ENCODE assay signal across 31 mouse cellular contexts in genomic region chr6:36812666-36813515, GRCm38 (mm10). TPM values are rescaled to one million over a fixed set of nuclear protein-coding genes. Genes with fewer than 3 reads are reported as not detected.
DNase-seq lines count a peak whose midpoint lies in the region; ATAC-seq and TF ChIP-seq lines count a peak whose summit lies in the region.
"Had no signal": no experiment of that assay in that cellular context is flagged by ENCODE, and none has a peak within 500 bp of the region (broad histone marks: within the 10 kb centered on the region; RNA-seq: fewer than 3 reads in every experiment).

No protein-coding gene starts in this region.

- H3K4me2 ChIP-seq in kidney, postnatal 0 days (ENCODE audit: low read length): no peak overlapping the region
- no peak overlapping the region for H3K4me2 ChIP-seq in midbrain, embryonic 11.5 days
- no peak overlapping the region for H3K4me2 ChIP-seq in midbrain, embryonic 16.5 days (ENCODE audit: low read length)
- H3K4me2 ChIP-seq in stomach, postnatal 0 days (replicated peaks; ENCODE audit: low read depth): no peak overlapping the region
- H3K4me2 ChIP-seq: forebrain, embryonic 13.5 days; limb, embryonic 12.5 days; liver, embryonic 15.5 days; lung, embryonic 15.5 days; neural tube, embryonic 12.5 days had no signal

- H3K9me3 ChIP-seq in kidney, postnatal 0 days (replicated peaks; ENCODE audit: low read length): no peaks in the 10 kb centered on the region
- no peaks in the 10 kb centered on the region for H3K9me3 ChIP-seq in midbrain, embryonic 11.5 days (ENCODE audit: control insufficient read depth, low read length)
- no peaks in the 10 kb centered on the region for H3K9me3 ChIP-seq in midbrain, embryonic 16.5 days (replicated peaks; ENCODE audit: control insufficient read depth, low read length, poor library complexity, severe bottlenecking)
- no peaks in the 10 kb centered on the region for H3K9me3 ChIP-seq in stomach, postnatal 0 days (ENCODE audit: control insufficient read depth, low read length)
- H3K9me3 ChIP-seq: forebrain, embryonic 13.5 days; G1E; hindbrain, embryonic 10.5 days; limb, embryonic 12.5 days; liver, embryonic 15.5 days; lung, embryonic 15.5 days; neural tube, embryonic 12.5 days had no signal

- no peak for ATAC-seq in kidney, postnatal 0 days (replicated peaks; ENCODE audit: low FRiP score, low read depth)
- no peak for ATAC-seq in midbrain, embryonic 11.5 days (ENCODE audit: low FRiP score)
- ATAC-seq in midbrain, embryonic 16.5 days: no peak
- no peak for ATAC-seq in stomach, postnatal 0 days (ENCODE audit: low FRiP score, low TSS enrichment)
- ATAC-seq: forebrain, embryonic 13.5 days; hindbrain, embryonic 16.5 days had no signal

- TF ChIP-seq CTCF in kidney, postnatal 0 days (IDR thresholded peaks at IDR 0.05; ENCODE audit: low read depth): peak; percentile 40
- TF ChIP-seq CTCF in stomach, postnatal 0 days (IDR thresholded peaks at IDR 0.05; ENCODE audit: low read depth): peak; percentile 28; the same call in 1 of the 2 replicates

- no peaks in the 10 kb centered on the region for H3K27me3 ChIP-seq in kidney, postnatal 0 days (ENCODE audit: insufficient read depth, low read length)
- peaks cover 7% of the 10 kb centered on the region for H3K27me3 ChIP-seq in midbrain, embryonic 11.5 days (ENCODE audit: control insufficient read depth, insufficient read depth, low read length)
- H3K27me3 ChIP-seq in midbrain, embryonic 16.5 days (ENCODE audit: control insufficient read depth, insufficient read depth, low read depth, low read length): no peaks in the 10 kb centered on the region
- no peaks in the 10 kb centered on the region for H3K27me3 ChIP-seq in stomach, postnatal 0 days (ENCODE audit: control insufficient read depth, insufficient read depth, low read length)
- H3K27me3 ChIP-seq: forebrain, embryonic 13.5 days; limb, embryonic 12.5 days; neural tube, embryonic 12.5 days had no signal

- WGBS in kidney, postnatal 0 days: 44% methylated on average over 7 of the region's 7 CpGs
- 84% methylated on average over 7 of the region's 7 CpGs for WGBS in midbrain, embryonic 11.5 days
- WGBS in midbrain, embryonic 16.5 days: 85% methylated on average over 7 of the region's 7 CpGs
- WGBS in stomach, postnatal 0 days: 54% methylated on average over 7 of the region's 7 CpGs

- TF ChIP-seq EP300 in stomach, postnatal 0 days (optimal IDR thresholded peaks at IDR 0.05): no peak

- H3K4me3 ChIP-seq in kidney, postnatal 0 days (replicated peaks; ENCODE audit: low read depth, low read length): no peak overlapping the region
- H3K4me3 ChIP-seq in midbrain, embryonic 11.5 days (ENCODE audit: low read depth, low read length): no peak overlapping the region
- H3K4me3 ChIP-seq in midbrain, embryonic 16.5 days (ENCODE audit: low read depth, low read length): no peak overlapping the region
- no peak overlapping the region for H3K4me3 ChIP-seq in stomach, postnatal 0 days (ENCODE audit: low read depth, low read length)
- H3K4me3 ChIP-seq: forebrain, embryonic 13.5 days; hindbrain, embryonic 10.5 days; limb, embryonic 12.5 days; liver, embryonic 15.5 days; lung, embryonic 15.5 days; myocyte; neural tube, embryonic 12.5 days had no signal

- H3K27ac ChIP-seq in kidney, postnatal 0 days: no peak overlapping the region
- H3K27ac ChIP-seq in midbrain, embryonic 11.5 days (ENCODE audit: low read depth, low read length): no peak overlapping the region
- H3K27ac ChIP-seq in midbrain, embryonic 16.5 days (ENCODE audit: low read length): no peak overlapping the region
- H3K27ac ChIP-seq in stomach, postnatal 0 days (replicated peaks): no peak overlapping the region
- H3K27ac ChIP-seq: forebrain, embryonic 13.5 days; hindbrain, embryonic 10.5 days; limb, embryonic 12.5 days; liver, embryonic 15.5 days; lung, embryonic 15.5 days; macrophage; neural tube, embryonic 12.5 days had no signal

- DNase-seq in kidney, postnatal 0 days (ENCODE audit: low spot score): peak; percentile 32
- DNase-seq in kidney, postnatal 25 days: no peak
- DNase-seq in midbrain, embryonic 11.5 days (ENCODE audit: low spot score, missing footprints): peak; percentile 72
- DNase-seq in NIH3T3 (ENCODE audit: low read depth): peak; percentile 68
- DNase-seq in stomach, postnatal 0 days (ENCODE audit: low spot score): no peak
- DNase-seq in cerebellum, adult 9-11 months: no peak
- DNase-seq: cerebellum, adult 8-10 months; cerebellum, postnatal 36 days; embryo, embryonic 11 days; gastrocnemius, postnatal 14 days; heart, postnatal 14 days; kidney, adult 11 months; kidney, postnatal 36 days; layer of hippocampus, adult 9-11 months; midbrain, embryonic 14.5 days; right cerebral cortex, adult 18-20 months; spleen, adult 18-20 months; thymus, adult 18-20 months; thymus, postnatal 4 days had no signal

- no peaks in the 10 kb centered on the region for H3K4me1 ChIP-seq in kidney, postnatal 0 days (replicated peaks; ENCODE audit: insufficient read depth, low read length)
- H3K4me1 ChIP-seq in midbrain, embryonic 11.5 days (ENCODE audit: control insufficient read depth, insufficient read depth, low read length): peaks cover 7% of the 10 kb centered on the region
- H3K4me1 ChIP-seq in midbrain, embryonic 16.5 days (ENCODE audit: control insufficient read depth, insufficient read depth, low read length): peaks cover 16% of the 10 kb centered on the region
- no peaks in the 10 kb centered on the region; the same call in 1 of the 2 replicates for H3K4me1 ChIP-seq in stomach, postnatal 0 days (replicated peaks; ENCODE audit: control insufficient read depth, insufficient read depth)
- H3K4me1 ChIP-seq: liver, embryonic 15.5 days had no signal

- H3K9ac ChIP-seq in kidney, postnatal 0 days (ENCODE audit: low read depth, low read length): no peak overlapping the region
- H3K9ac ChIP-seq in midbrain, embryonic 11.5 days (ENCODE audit: low read length): no peak overlapping the region
- no peak overlapping the region for H3K9ac ChIP-seq in midbrain, embryonic 16.5 days (ENCODE audit: low read depth, low read length)
- no peak overlapping the region for H3K9ac ChIP-seq in stomach, postnatal 0 days (ENCODE audit: low read length)
- H3K9ac ChIP-seq: forebrain, embryonic 13.5 days; limb, embryonic 12.5 days; liver, embryonic 15.5 days; lung, embryonic 15.5 days; neural tube, embryonic 12.5 days had no signal

- no peaks in the 10 kb centered on the region for H3K36me3 ChIP-seq in kidney, postnatal 0 days (ENCODE audit: insufficient read depth, low read length)
- no peaks in the 10 kb centered on the region for H3K36me3 ChIP-seq in midbrain, embryonic 11.5 days (ENCODE audit: control insufficient read depth, insufficient read depth, low read length)
- no peaks in the 10 kb centered on the region for H3K36me3 ChIP-seq in midbrain, embryonic 16.5 days (ENCODE audit: control insufficient read depth, insufficient read depth, low read length)
- H3K36me3 ChIP-seq in stomach, postnatal 0 days (ENCODE audit: control insufficient read depth, insufficient read depth, low read length): no peaks in the 10 kb centered on the region
- H3K36me3 ChIP-seq: G1E; hindbrain, embryonic 10.5 days; limb, embryonic 12.5 days; liver, embryonic 15.5 days; lung, embryonic 15.5 days; neural tube, embryonic 12.5 days had no signal

RNA-seq across cellular contexts. Expression of gene Ptn, which starts 2.9 kb away (rescaled TPM):
- polyA plus RNA-seq in kidney, postnatal 0 days (2015; fragmentation: Nextera tagmentation; extraction: Ambion mirVana): 449 and 471 TPM in 2 replicates
- 243 and 244 TPM in 2 replicates for polyA plus RNA-seq in midbrain, embryonic 11.5 days (2014; fragmentation: Nextera tagmentation; extraction: Ambion mirVana)
- polyA plus RNA-seq in midbrain, embryonic 16.5 days (2015; fragmentation: Nextera tagmentation; extraction: Ambion mirVana): 861 and 866 TPM in 2 replicates
- 157 and 183 TPM in 2 replicates for polyA plus RNA-seq in stomach, postnatal 0 days (2015; fragmentation: Nextera tagmentation; extraction: Ambion mirVana)
- polyA plus RNA-seq: G1E; liver, adult 2 months had no signal

Comparison
In these comparisons a context has a peak if more than half of its experiments do, and no peak if none do; other contexts are left out.
1. DNase-seq: peak in kidney, postnatal 0 days (single experiment), midbrain, embryonic 11.5 days (single experiment) and NIH3T3 (single experiment); none in kidney, postnatal 25 days (0 of 2), stomach, postnatal 0 days (single experiment) and cerebellum, adult 9-11 months (single experiment).